Mouse (Mus musculus) T-cell, adult 2 months (primary cell): ENCODE data around the gene Prr18.

Experiments used
- DNase-seq: peaks from one replicate; pipeline ENCODE4 v3.0.0; 2022; ENCODE audit warnings: low spot score

The Prr18 gene

DNA sequence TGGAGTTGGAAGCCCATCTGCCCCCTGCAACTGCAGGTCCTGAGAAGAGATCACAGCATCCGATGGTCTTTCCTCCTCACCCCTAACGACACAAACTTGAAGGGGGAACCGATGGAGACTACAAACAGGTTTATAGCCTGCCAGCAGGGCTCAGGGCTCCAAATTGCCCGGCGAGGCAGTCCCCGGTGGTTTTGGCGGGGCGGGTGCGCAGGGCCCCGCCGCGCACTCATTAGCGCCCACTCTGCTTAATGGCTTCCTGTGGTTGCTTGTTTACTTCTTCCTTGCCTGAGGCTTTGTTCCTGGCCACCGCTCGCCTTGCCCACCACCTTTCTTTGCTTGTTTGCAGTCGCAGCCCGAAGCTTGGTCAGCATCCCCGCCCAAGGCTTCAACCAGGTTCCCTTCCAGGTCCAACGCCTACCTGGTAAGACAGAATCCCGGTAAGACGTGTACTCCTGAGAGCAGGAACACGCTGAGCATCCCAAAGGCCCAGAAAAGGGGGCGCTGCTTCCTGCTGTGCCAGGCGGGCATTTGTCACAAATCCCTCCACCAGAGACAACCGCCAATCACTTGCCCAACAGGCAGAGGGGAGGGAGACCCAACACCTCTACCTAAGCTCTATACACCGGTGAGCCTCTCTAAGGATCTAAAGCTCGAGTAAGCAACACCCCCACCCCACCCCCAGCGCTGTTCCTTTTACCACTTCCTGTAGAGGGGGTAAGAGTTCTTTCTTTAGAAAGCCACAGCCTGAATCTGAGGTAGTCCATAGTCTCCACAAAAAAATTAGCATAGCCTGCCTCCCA lies 51.9 kb downstream of the Prr18 start:
- DNase-seq, result peak; percentile 58

DNA sequence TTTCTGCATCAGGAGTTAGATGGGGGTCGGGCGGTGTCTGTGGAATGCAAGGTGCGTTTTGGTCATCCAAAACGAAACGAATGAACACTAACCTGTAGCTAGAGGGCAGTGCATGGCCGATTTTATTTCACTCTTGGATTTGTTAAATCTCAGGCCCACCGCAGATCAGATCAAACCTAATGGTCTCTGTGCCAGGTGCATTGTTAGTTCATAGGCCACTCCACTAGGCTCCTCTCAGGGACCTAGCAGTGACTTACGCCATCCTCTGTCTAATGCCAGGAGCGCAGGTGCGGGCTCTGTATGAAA lies 52.5 kb downstream of the Prr18 start:
- DNase-seq, result no peak

DNA sequence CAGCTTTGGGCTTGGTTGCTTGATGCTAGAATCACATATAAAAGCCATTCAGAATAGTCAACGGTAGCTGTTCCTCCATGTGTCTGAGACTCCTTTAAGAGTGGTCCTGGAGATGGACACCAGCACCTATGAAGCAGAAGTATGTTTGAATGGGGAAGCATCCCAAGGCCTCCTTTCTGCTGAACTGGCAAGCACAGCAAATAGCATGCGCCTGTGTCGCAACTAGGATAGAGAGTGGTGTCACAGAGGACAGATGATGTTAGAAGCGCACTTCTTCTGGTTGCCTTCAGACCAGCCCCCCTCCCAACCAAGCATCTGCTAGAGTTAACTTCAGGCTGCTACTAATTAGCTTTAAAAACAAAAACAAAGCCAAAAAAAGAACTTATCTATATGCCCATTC lies 53.2 kb downstream of the Prr18 start:
- DNase-seq, result no peak
